Comparison of ENCODE assay signal across 8 mouse cellular contexts in genomic region chr17:56009962-56010240, GRCm38 (mm10). TPM values are rescaled to one million over a fixed set of nuclear protein-coding genes. Genes with fewer than 3 reads are reported as not detected.
DNase-seq lines count a peak whose midpoint lies in the region; ATAC-seq and TF ChIP-seq lines count a peak whose summit lies in the region.

No protein-coding gene starts in this region.

- H3K36me3 ChIP-seq in kidney, postnatal 0 days (ENCODE audit: insufficient read depth, low read length), result peaks cover 2% of the 10 kb centered on the region; the same call in 1 of the 2 replicates
- peaks cover 27% of the 10 kb centered on the region for H3K36me3 ChIP-seq in embryonic facial prominence, embryonic 14.5 days (ENCODE audit: control insufficient read depth, insufficient read depth, low read length)
- H3K36me3 ChIP-seq in intestine, postnatal 0 days (ENCODE audit: control insufficient read depth, insufficient read depth), result peaks cover 25% of the 10 kb centered on the region; the same call in 1 of the 2 replicates
- peaks cover 21% of the 10 kb centered on the region for H3K36me3 ChIP-seq in neural tube, embryonic 14.5 days (ENCODE audit: control insufficient read depth, insufficient read depth, low read length)

- no peaks in the 10 kb centered on the region for H3K9me3 ChIP-seq in kidney, postnatal 0 days (replicated peaks; ENCODE audit: low read length)
- no peaks in the 10 kb centered on the region for H3K9me3 ChIP-seq in embryonic facial prominence, embryonic 14.5 days (ENCODE audit: control insufficient read depth, low read length)
- no peaks in the 10 kb centered on the region for H3K9me3 ChIP-seq in intestine, postnatal 0 days (ENCODE audit: control insufficient read depth)
- no peaks in the 10 kb centered on the region for H3K9me3 ChIP-seq in neural tube, embryonic 14.5 days (ENCODE audit: control insufficient read depth, low read length)

- ATAC-seq in kidney, postnatal 0 days (replicated peaks; ENCODE audit: low FRiP score, low read depth), result no peak
- ATAC-seq in embryonic facial prominence, embryonic 14.5 days (ENCODE audit: low read depth), result no peak
- ATAC-seq in intestine, postnatal 0 days, result no peak
- no peak for ATAC-seq in neural tube, embryonic 14.5 days (ENCODE audit: low read depth)

- H3K4me2 ChIP-seq in kidney, postnatal 0 days (ENCODE audit: low read length), result peak overlapping the region; percentile 99
- H3K4me2 ChIP-seq in embryonic facial prominence, embryonic 14.5 days (ENCODE audit: low read depth, low read length), result peak overlapping the region; percentile 100
- H3K4me2 ChIP-seq in intestine, postnatal 0 days (replicated peaks; ENCODE audit: low read depth), result peak overlapping the region; percentile 94
- H3K4me2 ChIP-seq in neural tube, embryonic 14.5 days (ENCODE audit: low read depth, low read length), result peak overlapping the region; percentile 99

- H3K4me3 ChIP-seq in kidney, postnatal 0 days (replicated peaks; ENCODE audit: low read depth, low read length), result peak overlapping the region; percentile 72
- H3K4me3 ChIP-seq in embryonic facial prominence, embryonic 14.5 days (ENCODE audit: low read depth, low read length), result peak overlapping the region; percentile 73
- peak overlapping the region; percentile 87 for H3K4me3 ChIP-seq in intestine, postnatal 0 days (ENCODE audit: low read depth, low read length)
- H3K4me3 ChIP-seq in neural tube, embryonic 14.5 days (ENCODE audit: low read depth, low read length), result peak overlapping the region; percentile 81

- no peak for TF ChIP-seq CTCF in kidney, postnatal 0 days (IDR thresholded peaks at IDR 0.05; ENCODE audit: low read depth)
- no peak for TF ChIP-seq CTCF in intestine, postnatal 0 days (IDR thresholded peaks at IDR 0.05; ENCODE audit: low read depth)

- DNase-seq in kidney, postnatal 0 days (ENCODE audit: low spot score), result no peak
- DNase-seq in kidney, adult 9 months, result no peak
- DNase-seq in embryonic facial prominence, embryonic 14.5 days (ENCODE audit: low spot score), result no peak
- DNase-seq in right cerebral cortex, postnatal 4 days, result no peak
- no peak for DNase-seq in layer of hippocampus, adult 9-10 months (ENCODE audit: low spot score)
- DNase-seq in ovary, postnatal 14 days (ENCODE audit: low spot score), result no peak

- H3K27me3 ChIP-seq in kidney, postnatal 0 days (ENCODE audit: insufficient read depth, low read length), result no peaks in the 10 kb centered on the region
- H3K27me3 ChIP-seq in embryonic facial prominence, embryonic 14.5 days (replicated peaks; ENCODE audit: control insufficient read depth, insufficient read depth, low read length), result no peaks in the 10 kb centered on the region
- no peaks in the 10 kb centered on the region for H3K27me3 ChIP-seq in intestine, postnatal 0 days (replicated peaks; ENCODE audit: control insufficient read depth, insufficient read depth, low read length)
- no peaks in the 10 kb centered on the region for H3K27me3 ChIP-seq in neural tube, embryonic 14.5 days (ENCODE audit: control insufficient read depth, insufficient read depth, low read length)

- peak overlapping the region; percentile 69; the same call in 1 of the 2 replicates for H3K9ac ChIP-seq in kidney, postnatal 0 days (ENCODE audit: low read depth, low read length)
- H3K9ac ChIP-seq in embryonic facial prominence, embryonic 14.5 days (ENCODE audit: low read depth, low read length), result peak overlapping the region; percentile 77
- H3K9ac ChIP-seq in intestine, postnatal 0 days (ENCODE audit: low read depth, low read length), result peak overlapping the region; percentile 58; the same call in 1 of the 2 replicates
- peak overlapping the region; percentile 84 for H3K9ac ChIP-seq in neural tube, embryonic 14.5 days (replicated peaks; ENCODE audit: low read depth, low read length)

- H3K27ac ChIP-seq in kidney, postnatal 0 days, result 0 out of 2 replicates have a peak overlapping the region, but pooled peaks have one; percentile 5
- peak overlapping the region; percentile 94; the same call in 1 of the 2 replicates for H3K27ac ChIP-seq in embryonic facial prominence, embryonic 14.5 days (replicated peaks; ENCODE audit: low read depth, low read length)
- no peak overlapping the region for H3K27ac ChIP-seq in intestine, postnatal 0 days (ENCODE audit: low read depth, low read length)
- H3K27ac ChIP-seq in neural tube, embryonic 14.5 days (ENCODE audit: low read depth, low read length), result peak overlapping the region; percentile 98

- H3K4me1 ChIP-seq in kidney, postnatal 0 days (replicated peaks; ENCODE audit: insufficient read depth, low read length), result peaks cover 15% of the 10 kb centered on the region
- H3K4me1 ChIP-seq in embryonic facial prominence, embryonic 14.5 days (ENCODE audit: control insufficient read depth, insufficient read depth, low read length), result peaks cover 14% of the 10 kb centered on the region; the same call in 1 of the 2 replicates
- H3K4me1 ChIP-seq in intestine, postnatal 0 days (replicated peaks; ENCODE audit: control insufficient read depth, insufficient read depth, low read length), result peaks cover 11% of the 10 kb centered on the region; the same call in 1 of the 2 replicates
- peaks cover 25% of the 10 kb centered on the region for H3K4me1 ChIP-seq in neural tube, embryonic 14.5 days (ENCODE audit: control insufficient read depth, insufficient read depth, low read length)

- 33% methylated on average over 2 of the region's 2 CpGs for WGBS in kidney, postnatal 0 days
- 10% methylated on average over 2 of the region's 2 CpGs for WGBS in embryonic facial prominence, embryonic 14.5 days
- 38% methylated on average over 2 of the region's 2 CpGs for WGBS in intestine, postnatal 0 days
- WGBS in neural tube, embryonic 14.5 days, result 46% methylated on average over 2 of the region's 2 CpGs

RNA-seq across cellular contexts. Expression of gene Mpnd, which starts 4.4 kb away (rescaled TPM):
- 75.6 and 83.9 TPM in 2 replicates for polyA plus RNA-seq in kidney, postnatal 0 days (2015; fragmentation: Nextera tagmentation; extraction: Ambion mirVana)
- 81.8 and 107 TPM in 2 replicates for polyA plus RNA-seq in embryonic facial prominence, embryonic 14.5 days (2014; fragmentation: Nextera tagmentation; extraction: Ambion mirVana)
- polyA plus RNA-seq in intestine, postnatal 0 days (2015; fragmentation: Nextera tagmentation; extraction: Ambion mirVana), result 41.4 and 43.0 TPM in 2 replicates
- polyA plus RNA-seq in neural tube, embryonic 14.5 days (2014; fragmentation: Nextera tagmentation; extraction: Ambion mirVana), result 150 and 158 TPM in 2 replicates

RNA-seq across cellular contexts. Expression of gene Stap2, which starts 4.5 kb away (rescaled TPM):
- polyA plus RNA-seq in kidney, postnatal 0 days (2015; fragmentation: Nextera tagmentation; extraction: Ambion mirVana), result 21.8 and 22.0 TPM in 2 replicates
- 12.4 and 14.1 TPM in 2 replicates for polyA plus RNA-seq in embryonic facial prominence, embryonic 14.5 days (2014; fragmentation: Nextera tagmentation; extraction: Ambion mirVana)
- 82.8 and 84.5 TPM in 2 replicates for polyA plus RNA-seq in intestine, postnatal 0 days (2015; fragmentation: Nextera tagmentation; extraction: Ambion mirVana)
- polyA plus RNA-seq in neural tube, embryonic 14.5 days (2014; fragmentation: Nextera tagmentation; extraction: Ambion mirVana), result 5.2 and 6.8 TPM in 2 replicates

RNA-seq across cellular contexts. Expression of gene Fsd1, which starts 23.6 kb away (rescaled TPM):
- polyA plus RNA-seq in kidney, postnatal 0 days (2015; fragmentation: Nextera tagmentation; extraction: Ambion mirVana), result 6.7 and 7.2 TPM in 2 replicates
- 13.0 and 19.8 TPM in 2 replicates for polyA plus RNA-seq in embryonic facial prominence, embryonic 14.5 days (2014; fragmentation: Nextera tagmentation; extraction: Ambion mirVana)
- polyA plus RNA-seq in intestine, postnatal 0 days (2015; fragmentation: Nextera tagmentation; extraction: Ambion mirVana), result 3.6 and 4.2 TPM in 2 replicates
- polyA plus RNA-seq in neural tube, embryonic 14.5 days (2014; fragmentation: Nextera tagmentation; extraction: Ambion mirVana), result 155 and 188 TPM in 2 replicates

RNA-seq across cellular contexts. Expression of gene Sh3gl1, which starts 26.5 kb away (rescaled TPM):
- 115 and 129 TPM in 2 replicates for polyA plus RNA-seq in kidney, postnatal 0 days (2015; fragmentation: Nextera tagmentation; extraction: Ambion mirVana)
- polyA plus RNA-seq in embryonic facial prominence, embryonic 14.5 days (2014; fragmentation: Nextera tagmentation; extraction: Ambion mirVana), result 156 and 167 TPM in 2 replicates
- polyA plus RNA-seq in intestine, postnatal 0 days (2015; fragmentation: Nextera tagmentation; extraction: Ambion mirVana), result 92.3 and 97.0 TPM in 2 replicates
- 87.5 and 94.9 TPM in 2 replicates for polyA plus RNA-seq in neural tube, embryonic 14.5 days (2014; fragmentation: Nextera tagmentation; extraction: Ambion mirVana)

RNA-seq across cellular contexts. Expression of gene Chaf1a, which starts 30.3 kb away (rescaled TPM):
- 11.1 and 11.2 TPM in 2 replicates for polyA plus RNA-seq in kidney, postnatal 0 days (2015; fragmentation: Nextera tagmentation; extraction: Ambion mirVana)
- 14.2 and 16.5 TPM in 2 replicates for polyA plus RNA-seq in embryonic facial prominence, embryonic 14.5 days (2014; fragmentation: Nextera tagmentation; extraction: Ambion mirVana)
- 4.8 and 5.2 TPM in 2 replicates for polyA plus RNA-seq in intestine, postnatal 0 days (2015; fragmentation: Nextera tagmentation; extraction: Ambion mirVana)
- 2.3 and 3.2 TPM in 2 replicates for polyA plus RNA-seq in neural tube, embryonic 14.5 days (2014; fragmentation: Nextera tagmentation; extraction: Ambion mirVana)
